Mouse (Mus musculus): Measurements from ENCODE around the gene Misp. TPM values are rescaled to one million over a fixed set of nuclear protein-coding genes. Genes with fewer than 3 reads are reported as not detected.

The Misp gene
- total RNA-seq, 2 experiments from 2014 or later: 0.54 TPM; not detected in 1

GRCm38 (mm10) chr10:79823011-79823410 lies 2.2 kb downstream of the Misp start:
- DNase-seq: no peak

GRCm38 (mm10) chr10:79824413-79824812 lies 3.6 kb downstream of the Misp start:
- no peak for DNase-seq

GRCm38 (mm10) chr10:79831583-79831982 lies 10.8 kb downstream of the Misp start:
- DNase-seq: no peak

- no peak for DNase-seq
Observed at GRCm38 (mm10) chr10:79832026-79832785, 11.4 kb downstream of the Misp start.

GRCm38 (mm10) chr10:79832786-79833181 lies 12.0 kb downstream of the Misp start:
- no peak for DNase-seq

- DNase-seq: peak; percentile 80
Observed at GRCm38 (mm10) chr10:79834769-79835398, 14.1 kb downstream of the Misp start.

- no peak for DNase-seq
Observed at GRCm38 (mm10) chr10:79836918-79837317, 16.1 kb downstream of the Misp start.

- no peak for DNase-seq
Observed at GRCm38 (mm10) chr10:79838151-79838550, 17.4 kb downstream of the Misp start.

- DNase-seq: no peak
Observed at GRCm38 (mm10) chr10:79840091-79840490, 19.3 kb downstream of the Misp start.

- peak; percentile 42 for DNase-seq
Observed at GRCm38 (mm10) chr10:79840644-79841551, 20.1 kb downstream of the Misp start.

GRCm38 (mm10) chr10:79842322-79842721 lies 21.5 kb downstream of the Misp start:
- DNase-seq: no peak

GRCm38 (mm10) chr10:79843476-79843875 lies 22.7 kb downstream of the Misp start:
- no peak for DNase-seq

- DNase-seq: no peak
Observed at GRCm38 (mm10) chr10:79846553-79846952, 25.8 kb downstream of the Misp start.

- no peak for DNase-seq
Observed at GRCm38 (mm10) chr10:79849941-79850628, 29.3 kb downstream of the Misp start.

GRCm38 (mm10) chr10:79851653-79852052 lies 30.9 kb downstream of the Misp start:
- DNase-seq: no peak

GRCm38 (mm10) chr10:79852107-79852789 lies 31.5 kb downstream of the Misp start:
- DNase-seq: no peak

GRCm38 (mm10) chr10:79852827-79853226 lies 32.0 kb downstream of the Misp start:
- DNase-seq: no peak

- peak; percentile 99 for DNase-seq
Observed at GRCm38 (mm10) chr10:79853392-79853791, 32.6 kb downstream of the Misp start.

GRCm38 (mm10) chr10:79853860-79854795 lies 33.3 kb downstream of the Misp start, which contains the start of gene Ptbp1:
TSS of gene Ptbp1 (plus strand) at chr10:79854427.
- peak; percentile 99 for DNase-seq
